Mouse (Mus musculus) embryonic facial prominence, embryonic 11.5 days (tissue): ENCODE results near the gene Shc1. TPM values are rescaled to one million over a fixed set of nuclear protein-coding genes. Genes with fewer than 3 reads are reported as not detected.

Source experiments
- ATAC-seq: fragments of 200-750 bp; cut with Nextera tagmentation; replicated peaks from 2 replicates; pipeline ENCODE4 v1.8.0; 2017; ENCODE audit warnings: low read depth; ENCODE audit not compliant: insufficient number of reproducible peaks, low FRiP score, low TSS enrichment
- DNase-seq: peaks from one replicate; pipeline ENCODE4 v3.0.0-alpha.2; 2015; ENCODE audit warnings: low spot score
- H3K27ac ChIP-seq: fragments of 300-500 bp; sonication (generic); replicated peaks from 2 replicates; pipeline ENCODE4 v1.5.1; 2014; ENCODE audit warnings: mild to moderate bottlenecking, low read depth, low read length, control low read depth
- H3K27me3 ChIP-seq: fragments of 300-500 bp; sonication (generic); 2 replicates; pipeline ENCODE4 v1.6.1; 2014; ENCODE audit warnings: mild to moderate bottlenecking, low read length, moderate library complexity, mixed read lengths; ENCODE audit not compliant: control insufficient read depth, insufficient read depth
- H3K36me3 ChIP-seq: fragments of 300-500 bp; sonication (generic); replicated peaks from 2 replicates; pipeline ENCODE4 v1.6.1; 2014; ENCODE audit warnings: low read depth, mild to moderate bottlenecking, low read length, moderate library complexity, mixed read lengths; ENCODE audit not compliant: control insufficient read depth, insufficient read depth
- H3K4me1 ChIP-seq: fragments of 300-500 bp; sonication (generic); 2 replicates; pipeline ENCODE4 v1.6.1; 2014; ENCODE audit warnings: low read length, mixed read lengths; ENCODE audit not compliant: control insufficient read depth, insufficient read depth
- H3K4me2 ChIP-seq: fragments of 300-500 bp; sonication (generic); 2 replicates; pipeline ENCODE4 v1.6.1; 2014; ENCODE audit warnings: low read depth, mild to moderate bottlenecking, control low read depth, low read length, moderate library complexity
- H3K4me3 ChIP-seq: fragments of 300-500 bp; sonication (generic); 2 replicates; pipeline ENCODE4 v1.5.1; 2014; ENCODE audit warnings: low read depth, low read length, control low read depth
- H3K9ac ChIP-seq: fragments of 300-500 bp; sonication (generic); replicated peaks from 2 replicates; pipeline ENCODE4 v1.6.1; 2014; ENCODE audit warnings: mild to moderate bottlenecking, control low read depth, low read length
- H3K9me3 ChIP-seq: fragments of 300-500 bp; sonication (generic); replicated peaks from 2 replicates; pipeline ENCODE4 v1.6.1; 2016; ENCODE audit warnings: mild to moderate bottlenecking, low read length, inconsistent platforms, mixed read lengths; ENCODE audit not compliant: control insufficient read depth
- WGBS: fragments of 180-500 bp; shearing (Covaris S2); extraction: QIAGEN DNeasy Blood & Tissue Kit; methylation state at CpG from one replicate; pipeline ENCODE4 v1.1.7; 2014; 5-methylcytosine and 5-hydroxymethylcytosine counted together
- polyA plus RNA-seq: library from polyadenylated mRNA; unstranded; fragments of >200 nt; fragmentation: Nextera tagmentation; extraction: Ambion mirVana; gene quantifications from 2 replicates; pipeline ENCODE4 v1.2.1, GENCODE M21; 2014

Shc1 gene
- polyA plus RNA-seq, 1 experiment from 2014 or later: 43.6 TPM

DNA sequence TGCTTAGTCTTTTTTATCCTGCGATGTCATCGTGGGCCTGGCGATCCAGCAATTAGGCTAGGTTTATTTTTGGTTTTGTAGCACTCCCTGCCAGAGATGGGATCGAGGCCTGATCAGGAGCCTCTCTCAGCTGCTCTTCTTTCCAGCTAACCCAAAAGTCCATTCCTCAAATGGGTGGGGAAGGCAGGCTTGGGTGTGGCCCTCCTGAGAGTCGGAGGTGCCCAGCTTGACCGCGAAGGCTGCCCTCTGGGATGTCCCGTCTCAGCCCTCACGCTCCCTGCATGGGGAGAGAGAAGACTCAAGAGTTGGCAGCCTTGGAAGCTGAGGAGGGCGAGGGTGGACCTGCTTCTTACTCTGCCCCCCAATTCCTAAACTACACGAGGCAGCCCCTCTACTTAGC lies 16.3 kb downstream of the Shc1 start:
- ATAC-seq: no peak
- WGBS: 74% methylated on average over 11 of the region's 11 CpGs
- DNase-seq: no peak
- no peak overlapping the region for H3K4me2 ChIP-seq
- H3K9ac ChIP-seq: no peak overlapping the region
- no peaks in the 10 kb centered on the region for H3K9me3 ChIP-seq
- H3K27me3 ChIP-seq: no peaks in the 10 kb centered on the region
- H3K4me3 ChIP-seq: no peak overlapping the region
- no peak overlapping the region for H3K27ac ChIP-seq
- H3K36me3 ChIP-seq: peaks cover 7% of the 10 kb centered on the region
- H3K4me1 ChIP-seq: no peaks in the 10 kb centered on the region; the same call in 1 of the 2 replicates

DNA sequence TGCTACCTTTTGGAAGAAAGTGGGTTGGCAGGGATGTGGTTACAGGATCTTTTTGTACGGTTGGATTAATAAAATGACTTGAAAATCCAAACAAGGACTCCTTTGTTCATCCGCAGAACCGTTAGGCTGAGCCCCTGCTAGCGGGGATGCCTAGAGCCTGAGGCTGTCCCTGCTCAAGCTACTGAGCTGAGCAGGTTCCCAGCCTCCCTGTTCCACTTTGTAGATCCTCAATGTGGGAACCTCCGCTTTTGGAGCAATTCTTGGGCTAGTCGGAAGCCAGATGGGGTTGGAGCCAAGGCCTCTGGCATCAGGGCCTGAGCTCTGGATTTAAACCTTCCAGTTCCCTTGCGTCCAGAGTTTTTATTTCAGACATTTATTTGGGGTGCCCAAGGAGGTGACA lies 16.8 kb downstream of the Shc1 start:
- no peak overlapping the region for H3K27ac ChIP-seq

GRCm38 (mm10) chr3:89436176-89437113 lies 18.2 kb downstream of the Shc1 start, which contains the start of gene Pbxip1:
Gene Pbxip1, plus strand, starts transcription at chr3:89436706.
- WGBS: 5% methylated on average over 16 of the region's 16 CpGs
- peak; percentile 73 for ATAC-seq

More for the DNA sequence above, 16.8 kb downstream of the Shc1 start:
- peaks cover 7% of the 10 kb centered on the region for H3K36me3 ChIP-seq
- no peak overlapping the region for H3K4me3 ChIP-seq
- WGBS: 53% methylated on average over 7 of the region's 7 CpGs
- no peaks in the 10 kb centered on the region; the same call in 1 of the 2 replicates for H3K4me1 ChIP-seq
- ATAC-seq: no peak
- H3K9me3 ChIP-seq: no peaks in the 10 kb centered on the region
- DNase-seq: no peak
- H3K4me2 ChIP-seq: no peak overlapping the region
- no peaks in the 10 kb centered on the region for H3K27me3 ChIP-seq
- no peak overlapping the region for H3K9ac ChIP-seq

DNA sequence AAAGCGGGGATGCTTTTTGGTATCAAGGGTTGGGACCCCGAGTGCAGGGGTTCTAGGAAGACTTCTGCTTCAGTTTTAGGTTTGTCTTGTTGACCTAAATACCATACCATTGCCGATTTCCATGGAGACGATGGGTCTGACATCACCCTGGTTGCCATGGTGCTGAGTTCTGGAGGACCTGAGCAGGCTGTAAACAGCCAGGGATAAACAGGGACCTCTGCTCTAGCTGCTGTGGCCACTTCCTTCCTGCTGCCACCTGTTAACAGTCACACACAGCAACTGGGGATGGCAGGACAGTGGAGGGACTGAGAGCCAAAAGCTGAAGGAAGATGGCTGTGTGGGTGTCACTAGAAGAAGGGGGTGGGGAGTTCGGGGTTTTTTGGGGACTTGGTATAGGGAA lies 19.0 kb downstream of the Shc1 start:
- Histone ChIP-seq H3K27me3 (no peaks in the 10 kb centered on the region), H3K36me3 (peaks cover 7% of the 10 kb centered on the region), H3K4me1 (no peaks in the 10 kb centered on the region; the same call in 1 of the 2 replicates), H3K9ac (peak overlapping the region; percentile 69), H3K27ac (no peak overlapping the region), H3K9me3 (no peaks in the 10 kb centered on the region), H3K4me3 (peak overlapping the region; percentile 51), H3K4me2 (peak overlapping the region; percentile 67)
- 34% methylated on average over 5 of the region's 5 CpGs for WGBS
- peak; percentile 28 for DNase-seq
- no peak for ATAC-seq

More at GRCm38 (mm10) chr3:89436176-89437113, 18.2 kb downstream of the Shc1 start, which contains the start of gene Pbxip1:
- H3K4me3 ChIP-seq: peak within 1 kb of the TSS; percentile 51
- no peaks in the 10 kb centered on the region; the same call in 1 of the 2 replicates for H3K4me1 ChIP-seq
- no peaks in the 10 kb centered on the region for H3K27me3 ChIP-seq
- peak; percentile 89 for DNase-seq
- peak within 1 kb of the TSS; percentile 67 for H3K4me2 ChIP-seq
- no peaks in the 10 kb centered on the region for H3K9me3 ChIP-seq
- peak within 1 kb of the TSS; percentile 47 for H3K27ac ChIP-seq
- peak within 1 kb of the TSS; percentile 69 for H3K9ac ChIP-seq
- peaks cover 7% of the 10 kb centered on the region for H3K36me3 ChIP-seq

DNA sequence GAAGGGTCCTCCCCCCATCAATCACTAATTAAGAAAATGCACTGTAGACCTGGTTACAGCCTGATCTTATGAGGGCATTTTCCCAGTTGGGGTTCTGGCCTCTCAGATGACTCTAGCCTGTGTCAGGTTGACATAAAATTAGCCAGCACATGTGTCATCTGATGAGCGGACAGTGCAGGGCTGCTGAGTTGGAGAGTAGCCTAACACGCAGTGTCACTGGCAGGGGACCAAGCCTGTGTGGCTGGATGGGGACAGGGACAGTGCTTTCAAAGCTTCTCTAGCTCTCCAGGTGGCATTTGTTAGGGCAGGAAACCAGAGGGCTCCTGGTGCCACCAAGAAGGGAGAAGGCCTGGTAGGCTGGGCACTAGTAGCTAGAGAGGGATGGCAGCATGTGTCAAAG lies 22.4 kb downstream of the Shc1 start:
- Histone ChIP-seq H3K9me3 (no peaks in the 10 kb centered on the region), H3K4me3 (no peak overlapping the region), H3K27ac (no peak overlapping the region), H3K4me1 (no peaks in the 10 kb centered on the region; the same call in 1 of the 2 replicates), H3K4me2 (no peak overlapping the region), H3K9ac (no peak overlapping the region), H3K36me3 (no peaks in the 10 kb centered on the region), H3K27me3 (no peaks in the 10 kb centered on the region)
- WGBS: 92% methylated on average over 2 of the region's 2 CpGs
- DNase-seq: no peak
- no peak for ATAC-seq

DNA sequence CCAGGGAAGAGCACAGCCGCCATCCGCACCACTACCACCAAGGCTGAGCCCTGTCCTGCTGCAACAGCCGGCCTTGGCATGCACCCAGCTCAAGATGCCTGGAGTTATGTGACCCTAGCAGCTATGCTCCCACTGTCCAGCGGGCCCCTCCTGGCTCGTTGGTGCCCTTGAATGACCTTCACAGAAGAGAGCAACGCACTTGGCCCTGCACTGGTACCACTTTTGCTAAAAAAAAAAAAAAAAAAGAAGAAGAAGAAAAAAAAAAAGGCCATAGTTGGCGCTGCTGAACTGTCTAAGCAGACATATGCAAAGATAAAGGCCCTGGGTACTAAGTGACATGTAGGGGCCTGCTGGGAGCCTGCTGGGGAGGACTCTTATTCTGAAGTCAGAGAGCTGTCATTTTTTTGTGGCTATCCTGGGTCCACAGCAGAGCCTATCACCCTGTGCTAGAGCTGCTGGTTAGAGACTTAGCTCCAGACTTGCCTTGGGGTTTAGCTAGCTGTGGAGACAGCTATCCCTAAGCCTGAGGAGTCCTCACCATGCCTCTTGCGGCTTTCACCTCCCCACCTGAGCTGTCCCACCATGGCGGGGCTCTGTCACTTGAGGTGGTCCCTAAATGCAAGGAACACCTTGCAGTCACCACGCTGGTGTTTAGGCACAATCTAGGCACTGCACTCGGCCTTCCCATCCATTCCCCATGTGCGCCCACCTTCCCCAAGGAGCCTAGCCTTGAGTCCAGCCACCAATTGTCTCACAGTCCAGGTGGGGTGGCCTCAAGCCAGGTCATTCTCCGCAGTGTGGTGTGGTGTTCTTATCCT lies 30.7 kb downstream of the Shc1 start:
- H3K27ac ChIP-seq: no peak overlapping the region
- H3K27me3 ChIP-seq: no peaks in the 10 kb centered on the region
- H3K4me1 ChIP-seq: no peaks in the 10 kb centered on the region
- no peak for ATAC-seq
- no peaks in the 10 kb centered on the region for H3K9me3 ChIP-seq
- no peak overlapping the region for H3K4me3 ChIP-seq
- H3K36me3 ChIP-seq: no peaks in the 10 kb centered on the region
- peak; percentile 18 for DNase-seq
- H3K4me2 ChIP-seq: no peak overlapping the region; the same call in 1 of the 2 replicates
- H3K9ac ChIP-seq: no peak overlapping the region
- 64% methylated on average over 13 of the region's 13 CpGs for WGBS

GRCm38 (mm10) chr3:89449541-89449940 lies 31.3 kb downstream of the Shc1 start:
- Histone ChIP-seq H3K9ac (no peak overlapping the region), H3K4me2 (no peak overlapping the region), H3K9me3 (no peaks in the 10 kb centered on the region), H3K4me1 (no peaks in the 10 kb centered on the region), H3K36me3 (no peaks in the 10 kb centered on the region), H3K27me3 (no peaks in the 10 kb centered on the region), H3K27ac (no peak overlapping the region), H3K4me3 (no peak overlapping the region)
- DNase-seq (peak; percentile 71), ATAC-seq (no peak)
- 47% methylated on average over 7 of the region's 7 CpGs for WGBS
